Mouse (Mus musculus) MEL-GATA-1-ER (cell line): Measurements from ENCODE around the gene Cltb.

ENCODE experiments used
- DNase-seq: peaks from one replicate; pipeline ENCODE4 v3.0.0-alpha.2; 2012; ENCODE audit warnings: low read depth; ENCODE audit errors: extremely low read depth

Cltb gene

GRCm38 (mm10) chr13:54596107-54596690 lies 14.9 kb downstream of the Cltb start:
- DNase-seq = no peak

GRCm38 (mm10) chr13:54593617-54594016 lies 17.5 kb downstream of the Cltb start:
- DNase-seq = no peak

- no peak for DNase-seq
These were observed 19.3 kb downstream of the Cltb start for GRCm38 (mm10) chr13:54591776-54592356.

- DNase-seq = peak; percentile 98
These were observed 20.9 kb downstream of the Cltb start, which contains the start of the genes Nop16 and Higd2a for GRCm38 (mm10) chr13:54589996-54590951. TSS of gene Nop16 (minus strand) at chr13:54590090. TSS of gene Higd2a (plus strand) at chr13:54590207.

- DNase-seq = peak; percentile 65
These were observed 21.6 kb downstream of the Cltb start for GRCm38 (mm10) chr13:54589414-54589995.

GRCm38 (mm10) chr13:54585831-54586230 lies 25.3 kb downstream of the Cltb start:
- no peak for DNase-seq

DNA sequence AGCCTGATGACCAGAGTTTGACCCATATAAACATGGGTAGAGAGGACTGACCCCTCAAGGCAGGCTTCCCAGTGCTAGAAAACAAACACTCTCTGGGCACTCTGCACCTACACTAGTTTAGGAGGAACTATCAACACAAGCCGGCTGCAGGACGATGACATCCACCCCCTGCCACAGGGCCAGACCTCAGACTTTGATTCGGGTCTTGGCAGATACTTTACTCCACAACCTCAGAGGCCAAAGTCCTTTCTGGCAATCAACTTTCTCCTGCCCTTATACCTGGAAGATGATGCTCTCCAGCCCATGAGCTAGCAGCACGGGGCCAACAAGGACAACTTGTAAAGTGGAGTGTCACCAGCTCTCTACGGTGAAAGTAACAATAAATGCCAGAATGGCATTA lies 28.3 kb downstream of the Cltb start:
- no peak for DNase-seq

DNA sequence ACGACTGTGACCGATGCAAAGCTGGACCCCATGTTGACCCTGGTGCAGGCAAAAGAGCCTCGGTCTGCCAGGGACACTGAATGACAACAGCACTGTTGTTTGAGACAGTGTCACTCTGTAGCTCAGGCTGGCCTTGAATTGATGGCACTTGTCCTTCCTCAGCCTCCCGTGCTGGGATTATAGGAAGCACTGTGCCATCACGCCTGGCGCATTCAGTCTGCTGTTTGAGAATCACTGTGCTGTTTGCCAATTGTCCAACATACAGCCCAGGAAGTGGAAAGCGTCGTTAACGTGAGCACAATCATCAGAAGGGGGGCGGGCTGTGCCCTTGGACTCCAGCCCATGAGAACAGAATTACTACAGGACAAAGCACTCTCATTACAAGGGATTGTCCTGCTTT lies 29.0 kb downstream of the Cltb start:
- no peak for DNase-seq

GRCm38 (mm10) chr13:54581385-54581784 lies 29.8 kb downstream of the Cltb start:
- DNase-seq = no peak

- DNase-seq = no peak
These were observed 33.3 kb downstream of the Cltb start for GRCm38 (mm10) chr13:54577652-54578507.

DNA sequence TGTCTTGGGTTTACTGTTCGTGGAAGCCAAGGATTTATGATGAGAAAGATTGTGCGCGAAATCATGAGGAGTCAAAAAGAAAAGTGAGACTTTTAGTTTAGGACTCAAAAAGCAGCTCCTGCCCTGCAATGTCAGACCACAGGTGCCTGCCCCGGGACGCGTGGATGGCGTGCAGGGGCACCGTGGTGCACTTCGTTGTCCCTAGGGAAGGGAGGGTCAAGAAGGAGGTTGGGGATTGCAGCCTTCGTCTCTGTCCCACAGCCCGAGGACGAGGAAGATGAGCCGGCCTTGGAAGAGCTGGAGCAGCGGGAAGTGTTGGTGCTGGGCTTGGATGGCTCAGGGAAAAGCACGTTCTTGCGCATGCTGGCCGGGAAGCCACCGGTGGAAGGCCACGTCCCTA lies 35.7 kb downstream of the Cltb start:
- DNase-seq = no peak

DNA sequence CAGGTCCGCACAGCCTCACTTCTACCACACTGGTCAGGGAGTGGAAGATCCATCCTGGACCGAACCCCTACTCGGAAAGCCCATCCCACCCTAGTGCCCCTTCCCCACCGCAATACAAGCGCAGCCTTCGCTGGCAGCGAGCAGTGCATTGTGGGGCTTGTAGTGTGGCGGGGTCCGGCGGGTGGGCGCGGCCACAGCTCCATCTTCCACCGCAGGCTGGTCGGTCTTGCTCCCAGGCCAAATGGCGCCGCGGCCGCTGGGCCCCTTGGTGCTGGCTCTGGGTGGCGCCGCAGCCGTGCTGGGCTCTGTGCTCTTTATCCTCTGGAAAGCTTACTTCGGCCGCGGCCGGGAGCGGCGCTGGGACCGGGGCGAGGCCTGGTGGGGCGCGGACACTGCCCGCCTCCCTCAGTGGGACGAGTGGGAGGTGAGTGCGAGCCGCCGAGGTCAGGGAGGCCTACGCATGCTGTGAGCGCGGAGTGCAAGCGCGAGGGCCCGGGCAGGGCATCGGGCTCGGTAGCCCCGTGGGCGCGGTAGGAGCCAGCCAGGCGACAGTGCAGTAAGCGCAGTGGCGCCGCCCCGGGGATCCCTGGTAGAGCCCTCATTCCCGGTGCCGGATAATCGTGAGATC lies 36.2 kb downstream of the Cltb start, which contains the start of gene Arl10:
Gene Arl10, plus strand, starts transcription at position 162 of the 628 bp plus-strand sequence.
- no peak for DNase-seq

DNA sequence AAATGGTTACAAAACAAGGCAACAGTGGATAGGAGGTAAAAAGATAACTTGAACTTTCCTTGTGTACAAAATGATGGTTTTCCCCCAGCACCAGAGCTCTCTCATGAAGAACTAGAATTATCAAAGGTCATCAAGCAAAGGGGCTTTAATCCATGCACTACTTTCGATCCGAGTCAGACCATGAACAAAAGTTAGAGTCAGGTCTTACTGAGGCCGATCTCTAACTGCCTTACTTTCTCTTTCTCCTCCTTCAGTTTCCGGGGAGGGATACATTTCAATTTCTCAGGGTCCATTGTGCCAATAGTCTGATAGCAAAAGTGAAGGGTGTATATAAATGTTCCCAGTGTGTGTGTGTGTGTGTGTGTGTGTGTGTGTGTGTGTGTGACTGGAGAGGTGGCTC lies 38.5 kb downstream of the Cltb start:
- no peak for DNase-seq

GRCm38 (mm10) chr13:54571637-54572036 lies 39.5 kb downstream of the Cltb start:
- DNase-seq = no peak

- no peak for DNase-seq
These were observed 40.4 kb downstream of the Cltb start for GRCm38 (mm10) chr13:54570736-54571135.

DNA sequence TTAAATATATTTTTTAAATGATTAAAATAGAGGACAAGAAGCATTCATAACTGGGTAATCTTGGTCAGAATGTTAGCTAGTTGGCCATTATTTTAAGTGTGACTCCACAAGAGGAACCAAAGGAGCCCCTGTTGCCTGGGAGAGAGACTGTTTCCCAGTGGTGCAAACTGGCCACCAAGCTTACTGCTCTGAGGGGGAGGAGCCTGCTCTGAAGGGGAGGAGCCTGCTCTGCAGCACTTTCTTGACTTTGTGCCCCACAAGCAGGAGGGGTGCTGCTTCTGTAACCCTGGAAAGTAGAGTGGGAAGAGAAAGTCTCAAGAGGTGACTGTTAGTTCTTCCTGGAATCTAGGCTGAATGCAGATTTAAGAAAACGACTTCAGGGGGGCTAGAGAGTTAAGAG lies 41.9 kb downstream of the Cltb start:
- DNase-seq = no peak

DNA sequence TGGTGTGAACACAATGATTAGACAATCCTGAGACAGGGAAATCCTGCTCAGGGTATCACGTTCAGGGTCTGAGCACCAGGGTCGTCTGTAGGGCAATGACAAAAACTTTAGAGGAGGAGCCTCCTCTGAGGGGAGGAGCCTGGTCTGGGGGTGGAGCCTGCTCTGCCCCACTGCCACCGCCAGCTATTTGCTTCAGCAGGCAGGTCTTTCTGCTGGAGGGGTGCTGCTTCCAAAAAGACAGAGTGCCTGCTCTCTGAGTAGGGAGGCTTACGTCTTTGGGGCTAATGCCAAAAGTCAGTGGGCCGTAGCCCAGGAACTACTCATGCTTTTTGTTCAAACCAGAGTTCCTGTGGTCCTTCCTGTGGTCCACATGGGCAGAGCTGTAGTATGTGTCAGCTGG lies 42.8 kb downstream of the Cltb start:
- DNase-seq = no peak

- DNase-seq = peak; percentile 71
These were observed 45.4 kb downstream of the Cltb start for GRCm38 (mm10) chr13:54565594-54566345.

- peak; percentile 88 for DNase-seq
These were observed 46.0 kb downstream of the Cltb start, which contains the start of gene 4833439L19Rik for GRCm38 (mm10) chr13:54565201-54565581. TSS of gene 4833439L19Rik (minus strand) at chr13:54565435.
